In the genomic region with DNA sequence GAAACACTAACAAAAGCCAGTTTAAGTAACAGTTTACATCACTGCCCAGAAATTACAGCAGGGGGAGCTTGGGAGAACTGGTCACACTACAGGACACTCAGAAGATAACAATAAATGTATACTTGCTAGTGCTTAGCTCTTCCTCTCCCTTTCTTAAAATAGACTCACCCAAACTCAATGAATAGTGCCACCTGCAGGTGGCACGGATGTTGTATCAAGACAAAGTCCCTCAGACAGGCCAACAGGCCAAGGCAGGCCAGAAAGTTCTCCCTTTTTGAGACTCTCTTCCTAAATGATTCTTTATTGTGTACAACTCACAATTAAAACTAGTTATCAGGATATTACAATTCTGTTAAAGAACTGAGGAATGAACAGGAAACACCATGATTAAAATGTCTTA, we compare ENCODE assay signal across 11 mouse cellular contexts.
DNase-seq lines count a peak whose midpoint lies in the region; ATAC-seq and TF ChIP-seq lines count a peak whose summit lies in the region.
"Had no signal": no experiment of that assay in that cellular context is flagged by ENCODE, and none has a peak within 500 bp of the region (broad histone marks: within the 10 kb centered on the region; RNA-seq: fewer than 3 reads in every experiment).

No protein-coding gene starts in this region.

- no peaks in the 10 kb centered on the region for H3K36me3 ChIP-seq in kidney, adult 2 months (ENCODE audit: control insufficient read depth, insufficient read depth, low read length)
- no peaks in the 10 kb centered on the region for H3K36me3 ChIP-seq in kidney, embryonic 14.5 days (ENCODE audit: control insufficient read depth, insufficient read depth, low read length)
- H3K36me3 ChIP-seq: hindbrain, embryonic 15.5 days had no signal

- no peak overlapping the region for H3K27ac ChIP-seq in kidney, adult 2 months (ENCODE audit: insufficient read depth, low read depth, low read length)
- H3K27ac ChIP-seq in kidney, embryonic 14.5 days (ENCODE audit: low read depth, low read length): no peak overlapping the region
- H3K27ac ChIP-seq: hindbrain, embryonic 15.5 days had no signal

- 18% methylated on average over 1 of the region's 1 CpGs for whole genome bisulfite sequencing in kidney, adult 2 months
- WGBS in kidney, embryonic 14.5 days: 17% methylated on average over 1 of the region's 1 CpGs

- H3K27me3 ChIP-seq in kidney, adult 2 months (replicated peaks; ENCODE audit: control insufficient read depth, insufficient read depth, low read length): no peaks in the 10 kb centered on the region
- no peaks in the 10 kb centered on the region for H3K27me3 ChIP-seq in kidney, embryonic 14.5 days (ENCODE audit: control insufficient read depth, insufficient read depth, low read length)
- H3K27me3 ChIP-seq: hindbrain, embryonic 15.5 days had no signal

- DNase-seq in adrenal gland, adult 2 months: peak; percentile 4
- no peak for DNase-seq in adrenal gland, postnatal 4 days (ENCODE audit: low spot score in 2 of 2)
- DNase-seq in kidney, adult 2 months: peak; percentile 9
- peak; percentile 2 for DNase-seq in ovary, postnatal 36 days (ENCODE audit: low spot score)
- DNase-seq in ovary, postnatal 10 days (ENCODE audit: low spot score): no peak
- no peak for DNase-seq in urinary bladder, postnatal 14 days (ENCODE audit: low spot score)
- no peak for DNase-seq in adipocyte (ENCODE audit: low spot score)
- DNase-seq: B cell, adult 2 months had no signal

- H3K9me3 ChIP-seq in kidney, embryonic 14.5 days (ENCODE audit: control insufficient read depth, low read length): no peaks in the 10 kb centered on the region
- H3K9me3 ChIP-seq: hindbrain, embryonic 15.5 days had no signal

- no peak for TF ChIP-seq POLR2A in kidney, adult 2 months (IDR thresholded peaks at IDR 0.05; ENCODE audit: low read depth, low read length)

- no peak overlapping the region for H3K4me3 ChIP-seq in kidney, adult 2 months (ENCODE audit: insufficient read depth, low read depth, low read length)
- no peak overlapping the region for H3K4me3 ChIP-seq in kidney, embryonic 14.5 days (ENCODE audit: low read length)
- H3K4me3 ChIP-seq: hindbrain, embryonic 15.5 days had no signal

- no peak overlapping the region for H3K4me2 ChIP-seq in kidney, embryonic 14.5 days (replicated peaks; ENCODE audit: low read depth, low read length)
- H3K4me2 ChIP-seq: heart, embryonic 11.5 days; hindbrain, embryonic 15.5 days had no signal

- TF ChIP-seq CTCF in kidney, adult 2 months (conservative IDR thresholded peaks at IDR 0.05; ENCODE audit: insufficient read depth, insufficient read length, low read depth, low read length): no peak; the same call in 1 of the 2 replicates

- no peak overlapping the region for H3K9ac ChIP-seq in kidney, embryonic 14.5 days (ENCODE audit: low read depth, low read length)
- H3K9ac ChIP-seq: hindbrain, embryonic 15.5 days had no signal

- no peak for ATAC-seq in kidney, embryonic 14.5 days (ENCODE audit: low FRiP score, low TSS enrichment)

- H3K4me1 ChIP-seq in kidney, adult 2 months (ENCODE audit: control insufficient read depth, insufficient read depth, low read length): no peaks in the 10 kb centered on the region
- no peaks in the 10 kb centered on the region for H3K4me1 ChIP-seq in kidney, embryonic 14.5 days (ENCODE audit: control insufficient read depth, insufficient read depth, low read length)
- H3K4me1 ChIP-seq: hindbrain, embryonic 15.5 days had no signal

Comparison
In these comparisons a context has a peak if more than half of its experiments do, and no peak if none do; other contexts are left out.
1. DNase-seq: peak in adrenal gland, adult 2 months (single experiment), kidney, adult 2 months (single experiment) and ovary, postnatal 36 days (single experiment); none in adrenal gland, postnatal 4 days (0 of 2), ovary, postnatal 10 days (single experiment), urinary bladder, postnatal 14 days (single experiment) and adipocyte (single experiment).